Mouse (Mus musculus) telencephalon, adult 2 months (tissue): Measurements from ENCODE around the gene Etnk2.
"Not testable (repeated sequence)": the region's sequence is repeated elsewhere in the genome, so short reads cannot be mapped to it uniquely, and the experiment has no call there.

Source experiments
- DNase-seq: peaks from one replicate; pipeline ENCODE4 v3.0.0-alpha.2; 2011; ENCODE audit warnings: low read depth, low spot score

The Etnk2 gene

GRCm38 (mm10) chr1:133363276-133364021 lies at the start of gene Etnk2:
Etnk2 (plus strand) TSS chr1:133363572.
- DNase-seq, result no peak

DNA sequence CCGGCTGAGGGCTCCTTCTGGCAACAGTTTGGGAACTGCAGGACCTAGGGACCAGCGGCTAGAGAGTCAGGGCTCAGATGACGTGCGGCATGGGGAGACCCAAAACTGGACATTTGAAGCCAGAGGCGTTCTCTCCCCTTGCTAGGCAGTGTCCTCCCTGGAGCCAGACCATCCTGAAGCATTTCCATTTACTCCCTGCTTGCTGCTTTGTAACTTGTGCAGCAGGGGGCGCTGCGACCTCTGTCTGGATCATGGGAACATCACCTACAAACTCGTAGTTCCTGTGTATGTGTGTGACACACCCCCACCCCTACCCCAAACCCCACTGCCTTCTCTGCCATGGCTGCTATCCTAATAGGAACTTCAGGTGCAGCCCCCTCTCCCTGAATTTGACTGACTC lies 49.0 kb upstream of the Etnk2 start:
- DNase-seq, result no peak

GRCm38 (mm10) chr1:133315775-133316174 lies 47.6 kb upstream of the Etnk2 start:
- no peak for DNase-seq

GRCm38 (mm10) chr1:133316577-133316976 lies 46.8 kb upstream of the Etnk2 start:
- DNase-seq, result no peak

- DNase-seq, result no peak
Measured at GRCm38 (mm10) chr1:133317149-133317548, 46.2 kb upstream of the Etnk2 start.

- no peak for DNase-seq
Measured at GRCm38 (mm10) chr1:133321267-133321925, 42.0 kb upstream of the Etnk2 start, which contains the start of gene Kiss1. Kiss1 (plus strand) TSS chr1:133321875.

DNA sequence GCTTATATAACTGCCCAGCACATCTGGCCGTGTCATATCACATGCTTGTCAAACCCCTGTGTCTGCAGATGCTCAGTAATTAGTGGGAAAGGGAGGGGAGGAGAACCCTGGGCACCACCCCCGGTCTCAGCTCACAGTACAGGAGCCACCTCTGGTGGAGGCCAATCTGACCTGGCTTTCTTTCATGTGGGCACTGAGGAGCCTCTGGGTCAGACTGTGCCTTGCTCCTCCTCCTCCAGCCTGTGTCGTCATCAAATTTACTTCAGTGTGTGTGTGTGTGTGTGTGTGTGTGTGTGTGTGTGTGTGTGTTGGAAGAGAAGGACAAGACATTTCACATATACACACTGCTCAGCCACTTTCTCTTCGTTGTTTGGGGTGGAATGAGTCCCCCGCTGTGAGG lies 40.0 kb upstream of the Etnk2 start:
- DNase-seq, result no peak

DNA sequence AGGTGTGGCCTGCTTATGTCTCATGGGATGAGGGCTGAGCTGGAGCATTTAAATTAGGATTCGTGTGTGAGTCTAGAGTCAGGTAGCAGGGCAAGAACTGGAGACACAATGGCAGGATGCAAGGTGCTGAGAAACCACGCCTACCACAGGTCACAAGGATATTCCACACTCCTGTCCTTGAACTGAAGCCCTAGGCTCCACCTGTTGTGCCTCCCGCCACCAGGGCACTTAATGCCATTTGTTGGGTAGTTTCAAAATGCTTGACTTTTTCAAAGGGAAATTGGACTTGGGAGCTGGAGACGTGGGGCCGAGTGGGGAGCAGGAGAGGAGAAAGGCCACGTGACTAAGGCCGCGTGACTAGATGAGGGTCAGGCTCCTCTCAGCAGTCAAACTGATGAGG lies 37.4 kb upstream of the Etnk2 start:
- no peak for DNase-seq

DNA sequence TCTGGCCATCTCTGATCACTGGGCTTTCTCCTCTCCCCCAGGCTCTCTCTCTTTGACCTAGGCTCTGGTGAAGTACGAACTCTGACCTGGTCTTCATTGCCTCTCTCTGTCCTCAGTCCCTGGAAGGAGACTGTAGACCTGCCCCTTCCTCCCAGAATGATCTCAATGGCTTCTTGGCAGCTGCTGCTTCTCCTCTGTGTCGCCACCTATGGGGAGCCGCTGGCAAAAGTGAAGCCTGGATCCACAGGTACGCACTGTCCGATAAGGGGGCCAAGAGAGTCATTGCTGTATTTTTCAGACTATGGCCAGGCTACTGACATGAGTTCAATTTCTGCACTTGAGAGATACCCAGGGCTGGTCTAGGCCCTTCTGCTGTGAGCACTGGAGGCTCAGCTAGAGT lies 36.3 kb upstream of the Etnk2 start:
- DNase-seq, result no peak

DNA sequence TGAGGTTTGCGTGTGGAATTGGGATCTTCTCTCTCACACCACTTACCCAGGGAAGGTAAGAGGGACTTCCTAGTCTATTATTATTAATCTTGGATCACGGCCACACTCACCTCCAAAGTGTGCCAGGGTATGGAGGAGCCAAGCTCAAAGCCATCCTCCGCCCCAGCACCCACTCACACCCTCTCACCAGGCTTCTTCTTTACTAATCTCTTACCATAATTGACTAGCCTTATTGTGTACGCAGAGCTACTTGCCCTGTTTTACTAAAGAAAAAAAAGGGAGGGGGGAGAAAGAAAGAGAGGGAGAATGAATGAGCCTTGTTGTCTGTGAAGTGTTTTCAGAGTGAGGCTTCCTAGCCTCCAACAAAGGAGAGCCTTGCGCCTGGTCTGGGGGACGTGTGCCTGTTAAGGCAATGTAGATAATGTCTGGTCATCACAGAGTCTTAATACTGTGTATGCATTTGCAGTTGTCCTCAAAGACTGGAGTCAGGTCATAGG lies 35.0 kb upstream of the Etnk2 start:
- DNase-seq, result no peak

DNA sequence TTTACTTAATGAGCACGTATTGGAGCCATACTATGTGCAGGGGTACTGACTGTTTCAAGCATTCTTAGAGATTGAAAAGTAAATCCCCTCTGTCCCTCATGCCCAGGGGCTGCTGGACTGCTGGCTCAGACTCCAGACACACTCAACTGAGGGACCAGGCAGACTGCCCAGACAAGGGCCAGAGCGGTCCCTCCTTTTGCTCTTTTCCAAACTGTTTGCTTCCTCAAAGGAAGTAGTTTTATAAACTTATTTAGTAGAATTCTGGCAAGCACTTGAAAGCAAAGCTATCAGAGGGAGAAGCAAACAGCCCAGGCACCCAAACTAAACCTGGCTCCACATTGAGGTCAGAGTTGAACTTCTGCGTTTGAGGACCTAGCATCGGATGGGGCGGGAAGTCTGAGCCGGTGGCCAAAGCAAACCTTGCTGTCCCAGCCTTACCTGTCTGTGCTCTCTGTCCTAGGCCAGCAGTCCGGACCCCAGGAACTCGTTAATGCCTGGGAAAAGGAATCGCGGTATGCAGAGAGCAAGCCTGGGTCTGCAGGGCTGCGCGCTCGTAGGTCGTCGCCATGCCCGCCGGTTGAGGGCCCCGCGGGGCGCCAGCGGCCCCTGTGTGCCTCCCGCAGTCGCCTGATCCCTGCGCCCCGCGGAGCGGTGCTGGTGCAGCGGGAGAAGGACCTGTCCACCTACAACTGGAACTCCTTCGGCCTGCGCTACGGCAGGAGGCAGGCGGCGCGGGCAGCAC lies 34.3 kb upstream of the Etnk2 start:
- DNase-seq, result no peak

DNA sequence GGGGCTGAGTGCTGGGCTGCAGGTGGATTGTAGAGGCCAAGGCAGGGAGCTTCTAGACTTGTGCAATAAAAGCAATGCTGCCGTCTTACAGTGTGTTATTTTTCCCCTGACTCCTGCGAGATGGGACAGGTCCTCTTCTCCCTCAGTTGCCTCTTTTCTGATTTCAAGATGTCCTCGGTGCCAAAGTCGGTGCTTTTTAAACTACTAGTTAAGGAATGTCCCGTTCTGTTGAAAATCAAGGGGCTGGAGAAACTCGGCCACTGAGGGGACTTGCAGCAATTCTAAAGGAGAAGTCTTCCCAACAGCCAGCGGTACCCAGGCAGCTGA lies 33.8 kb upstream of the Etnk2 start:
- DNase-seq, result no peak

- no peak for DNase-seq
Measured at GRCm38 (mm10) chr1:133331142-133331541, 32.2 kb upstream of the Etnk2 start.

- DNase-seq, result peak; percentile 63
Measured at GRCm38 (mm10) chr1:133332656-133333430, 30.5 kb upstream of the Etnk2 start.

DNA sequence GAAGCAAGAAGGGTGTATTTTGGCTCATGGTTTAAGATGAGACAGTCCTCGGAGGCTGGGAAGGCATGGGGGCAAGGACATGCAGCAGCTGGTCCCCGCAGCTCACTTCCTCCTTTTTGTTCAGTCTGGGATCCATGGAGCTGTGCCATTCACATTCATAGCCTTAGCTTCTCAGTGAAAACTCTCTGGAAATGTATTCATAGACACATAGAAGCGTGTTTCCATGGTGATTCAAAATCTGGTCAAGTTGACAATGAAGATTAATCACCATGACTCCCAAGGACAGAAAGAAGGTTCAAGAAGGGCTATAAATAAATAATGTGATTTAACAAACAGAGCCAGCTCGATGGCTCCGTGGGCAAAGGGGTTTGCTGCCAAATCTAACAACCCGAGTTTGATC lies 29.4 kb upstream of the Etnk2 start:
- no peak for DNase-seq

DNA sequence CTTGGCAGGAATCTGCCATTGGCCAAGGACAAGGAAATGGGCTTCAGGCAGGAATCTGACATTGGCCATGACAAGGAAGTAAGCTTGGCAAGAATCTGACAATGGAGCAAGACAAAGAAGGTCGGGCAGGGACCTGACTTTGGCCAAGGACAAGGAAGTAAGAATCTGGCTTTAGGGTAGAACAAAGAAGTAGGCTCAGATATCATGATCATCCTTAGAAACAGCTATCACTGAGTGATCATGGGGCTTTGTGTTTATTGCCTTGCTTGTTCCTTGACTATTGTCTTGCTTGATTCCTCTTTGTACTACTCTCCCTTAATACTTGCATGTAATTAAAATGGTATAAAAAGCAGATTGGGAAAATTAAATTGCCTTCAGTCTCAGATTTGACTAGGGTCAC lies 23.0 kb upstream of the Etnk2 start:
- DNase-seq, result not testable (repeated sequence)

DNA sequence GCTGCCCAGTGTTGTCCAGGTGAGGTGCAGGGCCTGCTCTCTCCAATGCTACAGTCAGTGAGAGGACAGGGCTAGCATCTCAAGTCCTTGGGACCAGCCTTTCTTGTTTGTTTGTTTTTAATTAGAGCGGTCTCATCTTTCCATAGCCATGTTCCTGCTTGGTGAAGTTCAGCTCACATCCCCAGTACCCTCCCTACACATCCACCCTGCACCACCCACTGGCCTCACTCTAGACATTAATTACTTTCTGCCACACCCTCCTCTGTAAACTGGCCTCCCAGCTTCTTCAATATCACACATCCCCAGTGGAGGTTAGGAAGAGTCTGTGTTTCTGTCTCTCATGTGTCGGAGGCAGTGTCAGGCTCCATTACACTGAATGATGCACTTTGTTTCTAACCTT lies 19.0 kb upstream of the Etnk2 start:
- no peak for DNase-seq

GRCm38 (mm10) chr1:133346531-133346930 lies 16.8 kb upstream of the Etnk2 start:
- DNase-seq, result no peak

- DNase-seq, result no peak
Measured at GRCm38 (mm10) chr1:133347226-133347625, 16.1 kb upstream of the Etnk2 start.

DNA sequence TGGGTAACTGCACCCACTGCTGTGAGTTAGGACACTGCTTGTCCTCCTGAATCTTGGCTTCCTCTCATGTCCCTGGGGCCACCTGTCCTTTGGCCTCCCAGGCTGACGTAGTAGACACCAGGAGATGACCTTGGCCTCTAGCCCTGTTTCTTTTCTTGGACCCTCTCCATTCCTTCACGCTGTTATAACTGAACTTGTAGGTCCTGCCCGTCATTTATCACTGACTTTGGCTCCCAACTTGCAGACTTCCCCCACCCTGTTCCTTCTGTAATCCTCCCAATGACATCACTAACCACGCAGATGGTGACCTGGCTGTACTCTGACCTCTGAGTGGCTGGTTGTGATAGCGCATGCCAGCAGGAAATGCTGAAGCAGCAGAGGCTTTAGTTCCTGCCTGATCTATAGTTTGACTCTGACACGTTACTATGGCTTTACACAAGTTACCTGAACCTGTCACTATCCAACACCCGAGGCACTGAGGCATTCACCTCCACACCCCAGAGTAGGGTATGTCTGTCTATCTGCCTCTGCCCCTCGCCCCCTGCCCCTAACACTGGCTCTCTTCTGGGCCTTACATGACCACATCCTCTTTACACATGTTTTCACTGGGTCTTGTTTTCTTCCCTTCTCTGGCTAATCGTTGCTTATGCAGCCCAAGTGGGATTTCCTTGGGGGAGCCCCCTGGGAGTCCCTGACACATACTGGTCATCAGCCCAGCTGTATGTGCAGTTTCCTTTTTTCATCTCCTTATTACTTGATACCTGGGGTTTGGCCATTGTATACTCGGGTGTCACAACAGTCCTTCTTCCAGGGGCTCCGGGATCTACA lies 15.5 kb upstream of the Etnk2 start:
- DNase-seq, result no peak

DNA sequence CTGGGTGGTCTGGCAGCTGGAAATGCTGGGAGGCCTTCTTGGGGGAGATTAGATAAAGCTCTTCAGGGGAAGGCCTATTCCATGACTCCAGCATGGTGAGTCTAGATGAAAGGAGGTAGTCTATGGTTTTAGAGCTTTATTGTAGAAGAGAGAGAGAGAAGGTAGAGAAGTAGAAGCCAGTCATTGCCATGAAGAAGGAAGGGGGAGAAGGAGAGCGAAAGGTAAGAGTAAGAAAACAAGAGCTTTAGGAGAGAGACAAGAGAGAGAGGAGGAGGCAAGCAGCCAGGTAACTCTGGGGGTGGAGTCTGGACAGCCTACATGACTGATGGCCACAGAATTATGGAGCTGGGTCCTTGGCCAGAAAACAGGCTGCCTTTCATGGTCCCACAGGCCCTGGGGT lies 13.2 kb upstream of the Etnk2 start, which contains the start of gene Ren1:
Gene Ren1 (plus strand): TSS at position 301 of the 400 bp plus-strand sequence.
- no peak for DNase-seq
